Mouse (Mus musculus) cerebellum, adult (tissue): Measurements from ENCODE around the gene Aco2.

Experiments used
- ATAC-seq: cut with Nextera tagmentation; 2 replicates; pipeline ENCODE4 v1.9.2; 2017; ENCODE audit warnings: mild to moderate bottlenecking, moderate library complexity, mixed read lengths; ENCODE audit not compliant: insufficient number of reproducible peaks, low FRiP score, low TSS enrichment

Aco2 gene

GRCm38 (mm10) chr15:81845033-81845625, 27.0 kb upstream of the Aco2 start:
- ATAC-seq: no peak

GRCm38 (mm10) chr15:81845724-81846123, 26.4 kb upstream of the Aco2 start:
- no peak for ATAC-seq

- ATAC-seq: no peak
Measured at GRCm38 (mm10) chr15:81846755-81847154, 25.4 kb upstream of the Aco2 start.

GRCm38 (mm10) chr15:81847161-81847560, 24.9 kb upstream of the Aco2 start:
- ATAC-seq: no peak

DNA sequence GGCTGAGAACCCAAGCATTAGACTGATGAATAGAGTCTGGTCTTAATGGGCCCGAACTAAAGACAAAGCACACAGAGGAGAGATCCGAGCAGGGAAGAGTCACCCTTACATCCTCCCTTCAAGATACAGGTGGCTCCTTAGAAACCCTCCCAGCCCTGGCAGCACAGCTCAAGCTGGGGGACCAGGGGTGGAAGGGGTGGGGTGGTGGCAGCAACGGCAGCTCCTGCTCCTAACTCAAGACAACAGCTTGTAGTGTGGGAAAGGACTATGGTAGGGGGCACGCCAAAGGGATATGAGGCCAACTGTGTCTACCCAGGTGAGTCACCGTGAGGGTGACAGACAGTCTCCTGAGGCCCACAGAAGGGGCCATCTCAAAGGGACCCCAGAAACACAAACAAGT, 24.2 kb upstream of the Aco2 start:
- no peak for ATAC-seq

DNA sequence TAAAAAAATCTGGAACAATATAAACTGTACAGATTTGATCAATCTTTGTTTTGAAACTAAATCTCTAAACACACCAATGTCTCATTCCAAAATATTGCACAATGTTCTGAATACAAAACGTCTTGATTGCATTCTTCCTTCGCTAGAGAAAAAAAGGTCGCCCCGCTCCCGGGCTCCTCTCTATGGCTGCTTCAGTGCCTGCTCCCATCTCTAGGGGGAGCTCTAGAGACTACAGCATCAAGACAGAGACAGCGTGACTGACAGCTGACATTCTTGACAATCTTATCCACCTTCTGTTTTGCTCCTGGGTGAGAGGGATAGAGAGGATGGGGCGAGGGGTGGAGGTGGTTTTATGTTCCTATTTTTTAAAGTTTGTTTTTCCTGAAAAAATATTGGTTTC, 23.8 kb upstream of the Aco2 start:
- ATAC-seq: no peak

- peak; percentile 68; the same call in 1 of the 2 replicates for ATAC-seq
Measured at GRCm38 (mm10) chr15:81849104-81849503, 23.0 kb upstream of the Aco2 start.

DNA sequence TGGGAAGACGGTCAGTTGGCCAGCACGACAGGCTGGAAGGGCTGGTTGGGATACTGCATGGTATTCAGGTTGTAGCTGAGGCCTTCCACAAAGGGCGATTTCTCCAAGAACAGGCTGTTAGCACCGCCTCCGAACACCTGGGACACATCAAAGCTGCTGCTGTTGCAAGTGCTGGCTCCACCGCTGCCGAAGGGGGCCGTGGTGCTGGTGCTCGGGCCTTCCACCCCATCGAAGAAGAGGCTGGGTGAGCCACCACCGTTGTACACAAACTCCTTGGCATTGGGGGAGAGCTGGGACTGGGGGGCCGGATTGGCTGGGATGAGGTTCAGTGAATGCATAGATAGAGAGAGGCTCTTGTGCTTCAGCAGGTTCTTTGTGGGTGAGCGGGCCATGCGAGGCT, 21.4 kb upstream of the Aco2 start:
- no peak for ATAC-seq

GRCm38 (mm10) chr15:81851375-81851774, 20.7 kb upstream of the Aco2 start:
- ATAC-seq: no peak

DNA sequence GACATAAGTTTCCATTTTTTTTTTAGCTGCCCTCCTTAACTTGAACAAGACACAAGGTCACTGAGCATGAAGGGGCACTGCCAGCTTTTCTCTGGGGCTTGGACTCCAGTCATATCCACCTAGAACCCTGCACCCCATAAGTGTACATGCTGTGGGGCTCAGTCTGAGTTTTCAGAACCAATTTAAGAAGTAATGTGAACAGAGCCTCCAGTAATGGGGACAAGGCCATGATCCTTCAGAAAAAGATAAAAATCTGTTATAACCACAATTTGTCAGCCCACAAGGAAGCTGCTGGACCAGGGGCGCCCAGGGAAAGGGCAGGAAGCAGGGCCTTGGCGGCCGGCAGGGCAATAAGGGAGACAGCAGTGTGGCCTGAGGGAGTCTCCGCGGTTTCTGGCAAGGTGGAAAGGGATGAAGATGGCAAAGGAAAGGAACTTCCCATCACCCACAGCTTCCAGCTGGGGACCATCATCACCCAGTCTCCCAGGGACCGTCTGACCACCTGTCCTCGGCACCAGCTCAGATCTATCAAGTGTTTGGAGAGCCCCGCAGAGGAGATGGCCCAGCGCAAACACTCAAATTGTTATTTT, 19.6 kb upstream of the Aco2 start:
- ATAC-seq: no peak

- ATAC-seq: no peak
Measured at GRCm38 (mm10) chr15:81853081-81853480, 19.0 kb upstream of the Aco2 start.

- peak; percentile 86 for ATAC-seq
Measured at GRCm38 (mm10) chr15:81856030-81856790, 15.9 kb upstream of the Aco2 start.

- ATAC-seq: no peak
Measured at GRCm38 (mm10) chr15:81856938-81857723, 15.0 kb upstream of the Aco2 start.

- no peak for ATAC-seq
Measured at GRCm38 (mm10) chr15:81857724-81858116, 14.4 kb upstream of the Aco2 start.

DNA sequence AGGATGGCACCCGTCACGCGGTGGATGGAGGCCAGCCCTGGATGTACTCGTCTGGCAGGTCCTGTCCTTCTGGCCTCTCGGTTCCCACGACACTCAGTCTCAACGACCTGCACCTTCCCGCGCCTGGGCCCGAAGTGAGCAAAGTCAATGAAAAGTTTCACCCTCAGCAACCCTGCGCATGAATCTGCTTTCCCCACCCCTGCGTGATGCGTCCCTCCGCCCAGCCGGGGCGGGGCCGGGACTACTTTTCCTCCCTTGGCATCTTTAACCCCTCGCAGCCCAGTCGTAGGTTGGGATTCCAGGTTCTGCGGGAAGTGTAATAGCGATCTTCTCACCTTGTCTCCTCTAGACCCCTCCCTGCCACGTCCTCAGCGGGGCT, 14.0 kb upstream of the Aco2 start:
- ATAC-seq: 0 out of 2 replicates have a peak, but pooled peaks have one; percentile 21

- 0 out of 2 replicates have a peak, but pooled peaks have one; percentile 1 for ATAC-seq
Measured at GRCm38 (mm10) chr15:81858517-81859329, 13.4 kb upstream of the Aco2 start, which contains the start of gene Tob2. Gene Tob2, minus strand, starts transcription at chr15:81858796.

DNA sequence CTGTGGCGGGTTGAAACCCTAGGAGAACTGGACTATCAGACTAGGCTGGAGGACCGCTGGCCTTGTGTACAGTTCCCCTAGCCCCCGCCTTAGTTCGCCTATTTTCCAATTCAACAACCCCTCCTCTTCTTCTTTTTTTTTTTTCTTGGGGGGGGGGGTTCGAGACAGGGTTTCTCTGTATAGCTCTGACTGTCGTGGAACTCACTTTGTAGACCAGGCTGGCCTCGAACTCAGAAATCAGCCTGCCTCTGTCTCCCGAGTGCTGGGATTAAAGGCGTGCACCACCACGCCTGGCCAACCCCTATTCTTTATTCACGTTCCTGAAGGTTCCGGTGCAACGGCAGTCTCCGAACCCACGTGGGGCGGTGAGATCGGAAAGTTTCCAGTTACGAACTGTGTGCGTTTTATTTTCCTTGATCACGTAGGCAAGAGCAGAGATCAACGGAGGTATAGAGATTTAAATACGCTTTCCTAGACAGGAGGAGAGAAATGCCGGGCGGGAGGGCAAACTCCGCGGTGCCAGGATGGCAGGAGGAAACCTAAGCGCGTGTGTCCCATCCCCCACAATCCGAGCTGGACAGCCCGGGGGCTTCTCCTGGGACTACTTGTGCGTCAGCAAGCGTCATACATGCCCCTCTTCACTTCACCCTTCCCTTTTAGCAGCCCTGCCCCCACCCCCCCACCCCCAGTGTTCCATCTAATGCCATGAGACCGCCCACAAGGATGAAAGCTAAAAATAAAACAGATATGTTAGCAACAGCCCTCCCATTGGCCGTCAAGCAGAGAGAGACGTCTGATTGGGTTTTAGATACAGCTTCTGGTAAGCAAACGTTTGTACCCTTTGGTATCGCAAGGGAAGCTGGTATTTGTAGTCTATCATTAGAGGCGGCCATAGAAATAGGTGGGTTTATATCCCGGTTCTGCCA, 12.5 kb upstream of the Aco2 start:
- ATAC-seq: peak; percentile 64

DNA sequence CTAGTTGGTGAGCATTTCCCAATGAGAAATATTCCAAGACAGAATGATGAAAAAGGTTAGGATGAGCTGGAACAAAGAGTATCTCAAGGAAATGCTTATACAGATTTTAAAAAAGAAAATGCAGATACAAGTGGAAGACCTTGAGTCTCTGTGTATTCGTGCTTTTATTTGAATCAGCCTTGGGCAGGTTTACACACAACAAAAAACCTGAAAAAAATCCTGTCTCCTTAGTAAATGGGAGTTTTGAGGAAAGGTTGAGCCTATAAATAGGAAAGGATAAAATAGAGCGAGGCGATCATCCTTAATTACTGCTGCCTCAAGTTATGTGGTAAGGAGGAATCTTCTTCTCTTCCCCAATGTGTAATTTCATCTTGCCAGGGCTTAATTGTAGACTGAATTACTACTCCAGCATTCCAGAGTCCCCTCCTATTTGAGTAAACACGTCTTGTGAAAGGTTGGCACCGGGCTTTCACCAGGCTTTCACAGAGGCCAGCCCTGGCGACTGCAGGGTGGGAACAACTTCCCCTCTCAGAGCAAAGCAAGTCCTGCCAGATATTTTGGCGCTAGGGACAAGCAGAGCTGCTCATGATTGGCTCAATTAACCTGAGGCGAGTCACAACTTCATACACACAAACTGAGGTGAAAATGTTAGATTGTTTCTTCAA, 11.5 kb upstream of the Aco2 start:
- ATAC-seq: no peak
